Comparison of ENCODE assay signal across 26 mouse cellular contexts in genomic region chr9:37628581-37628980, GRCm38 (mm10). TPM values are rescaled to one million over a fixed set of nuclear protein-coding genes. Genes with fewer than 3 reads are reported as not detected.
DNase-seq lines count a peak whose midpoint lies in the region; ATAC-seq lines count a peak whose summit lies in the region.
"Had no signal": no experiment of that assay in that cellular context is flagged by ENCODE, and none has a peak within 500 bp of the region (broad histone marks: within the 10 kb centered on the region; RNA-seq: fewer than 3 reads in every experiment).

No protein-coding gene starts in this region.

- no peak overlapping the region for H3K4me2 ChIP-seq in hindbrain, embryonic 13.5 days
- H3K4me2 ChIP-seq in hindbrain, embryonic 11.5 days (replicated peaks; ENCODE audit: low read depth, low read length), result no peak overlapping the region
- H3K4me2 ChIP-seq: embryonic facial prominence, embryonic 13.5 days; embryonic facial prominence, embryonic 15.5 days; forebrain, embryonic 12.5 days had no signal

- ATAC-seq in hindbrain, embryonic 13.5 days (ENCODE audit: low FRiP score), result no peak
- ATAC-seq in hindbrain, embryonic 11.5 days (ENCODE audit: low FRiP score), result no peak
- ATAC-seq: forebrain, embryonic 14.5 days; forebrain, embryonic 16.5 days had no signal

- intact Hi-C loops in left cerebral cortex, postnatal 14 days (cut with DNase I), result no loop called here

- H3K27ac ChIP-seq in hindbrain, embryonic 13.5 days, result peak overlapping the region; percentile 35; the same call in 1 of the 2 replicates
- H3K27ac ChIP-seq in hindbrain, embryonic 11.5 days (ENCODE audit: low read depth, low read length), result no peak overlapping the region
- H3K27ac ChIP-seq: embryonic facial prominence, embryonic 13.5 days; embryonic facial prominence, embryonic 15.5 days; forebrain, embryonic 10.5 days; forebrain, embryonic 12.5 days had no signal

- no peak for DNase-seq in hindbrain, embryonic 11.5 days (ENCODE audit: low spot score)
- peak; percentile 57 for DNase-seq in ES-CJ7 (ENCODE audit: low read depth, low spot score)
- DNase-seq in ZHBTc4 (ENCODE audit: low read depth, low spot score), result peak; percentile 40
- DNase-seq in left cerebral cortex, postnatal 14 days (ENCODE audit: low spot score in 2 of 2), result no peak
- no peak for DNase-seq in layer of hippocampus, adult 9-10 months (ENCODE audit: low spot score)
- DNase-seq: adrenal gland, adult 2 months; adrenal gland, postnatal 10 days; adrenal gland, postnatal 25 days; cerebellum, adult 11 months; cerebellum, adult 18-20 months; cerebellum, adult 8-10 months; cerebellum, adult 9-11 months; cerebellum, postnatal 14 days; cerebellum, postnatal 36 days; embryo, embryonic 11 days had no signal

- H3K9ac ChIP-seq in hindbrain, embryonic 13.5 days, result no peak overlapping the region
- no peak overlapping the region for H3K9ac ChIP-seq in hindbrain, embryonic 11.5 days (ENCODE audit: low read depth, low read length)
- H3K9ac ChIP-seq: embryonic facial prominence, embryonic 13.5 days; embryonic facial prominence, embryonic 15.5 days; forebrain, embryonic 12.5 days had no signal

- H3K36me3 ChIP-seq in hindbrain, embryonic 13.5 days, result no peaks in the 10 kb centered on the region
- H3K36me3 ChIP-seq in hindbrain, embryonic 11.5 days (ENCODE audit: control insufficient read depth, insufficient read depth, low read length), result no peaks in the 10 kb centered on the region
- H3K36me3 ChIP-seq: embryonic facial prominence, embryonic 13.5 days; embryonic facial prominence, embryonic 15.5 days; forebrain, embryonic 10.5 days; forebrain, embryonic 12.5 days had no signal

- 33% methylated on average over 4 of the region's 4 CpGs for WGBS in hindbrain, embryonic 13.5 days
- 42% methylated on average over 4 of the region's 4 CpGs for WGBS in hindbrain, embryonic 11.5 days

- no peaks in the 10 kb centered on the region for H3K27me3 ChIP-seq in hindbrain, embryonic 13.5 days
- no peaks in the 10 kb centered on the region for H3K27me3 ChIP-seq in hindbrain, embryonic 11.5 days (ENCODE audit: control insufficient read depth, insufficient read depth, low read length)
- H3K27me3 ChIP-seq: embryonic facial prominence, embryonic 13.5 days; embryonic facial prominence, embryonic 15.5 days; forebrain, embryonic 12.5 days had no signal

- H3K9me3 ChIP-seq in hindbrain, embryonic 13.5 days, result no peaks in the 10 kb centered on the region
- no peaks in the 10 kb centered on the region for H3K9me3 ChIP-seq in hindbrain, embryonic 11.5 days (ENCODE audit: control insufficient read depth, low read length)
- H3K9me3 ChIP-seq: embryonic facial prominence, embryonic 13.5 days; embryonic facial prominence, embryonic 15.5 days; forebrain, embryonic 10.5 days; forebrain, embryonic 12.5 days had no signal

- H3K4me3 ChIP-seq in hindbrain, embryonic 13.5 days, result no peak overlapping the region
- no peak overlapping the region for H3K4me3 ChIP-seq in hindbrain, embryonic 11.5 days (ENCODE audit: low read depth, low read length)
- H3K4me3 ChIP-seq: embryonic facial prominence, embryonic 13.5 days; embryonic facial prominence, embryonic 15.5 days; erythroblast, embryonic 14.5 days; forebrain, embryonic 10.5 days; forebrain, embryonic 12.5 days had no signal

- peaks cover 29% of the 10 kb centered on the region for H3K4me1 ChIP-seq in hindbrain, embryonic 13.5 days (replicated peaks)
- H3K4me1 ChIP-seq in hindbrain, embryonic 11.5 days (replicated peaks; ENCODE audit: control insufficient read depth, insufficient read depth, low read length), result no peaks in the 10 kb centered on the region

RNA-seq across cellular contexts. Expression of gene Spa17, which starts 15.1 kb away (rescaled TPM):
- 16.1 and 17.1 TPM in 2 replicates for polyA plus RNA-seq in hindbrain, embryonic 13.5 days (2015; fragmentation: Nextera tagmentation; extraction: Ambion mirVana)
- polyA plus RNA-seq in hindbrain, embryonic 11.5 days (2014; fragmentation: Nextera tagmentation; extraction: Ambion mirVana), result 19.8 and 22.2 TPM in 2 replicates
- 1 to 10 TPM; 1.3 TPM for total RNA-seq in left cerebral cortex, postnatal 14 days (2021)

RNA-seq across cellular contexts. Expression of gene Tbrg1, which starts 28.5 kb away (rescaled TPM):
- polyA plus RNA-seq in hindbrain, embryonic 13.5 days (2015; fragmentation: Nextera tagmentation; extraction: Ambion mirVana), result 89.2 and 95.8 TPM in 2 replicates
- 142 and 151 TPM in 2 replicates for polyA plus RNA-seq in hindbrain, embryonic 11.5 days (2014; fragmentation: Nextera tagmentation; extraction: Ambion mirVana)
- total RNA-seq in left cerebral cortex, postnatal 14 days (2021), result 10 to 100 TPM; 52.8 to 59.8 TPM

RNA-seq across cellular contexts. Expression of gene Panx3, which starts 40.5 kb away (rescaled TPM):
- polyA plus RNA-seq in hindbrain, embryonic 13.5 days (2015; fragmentation: Nextera tagmentation; extraction: Ambion mirVana), result 0.08 and 0.47 TPM in 2 replicates
- polyA plus RNA-seq in hindbrain, embryonic 11.5 days (2014; fragmentation: Nextera tagmentation; extraction: Ambion mirVana), result 0.07 and 0.28 TPM in 2 replicates
- total RNA-seq in left cerebral cortex, postnatal 14 days (2021), result not detected
- total RNA-seq: adrenal gland, postnatal 4 days; common myeloid progenitor, adult 5-6 weeks had no signal
- polyA plus RNA-seq: C2C12; erythroblast, embryonic 14.5 days; forebrain, embryonic 10.5 days; forebrain, embryonic 14.5 days; forebrain, embryonic 16.5 days had no signal

Comparison
In these comparisons a context has a peak if more than half of its experiments do, and no peak if none do; other contexts are left out.
1. DNase-seq: peak in ES-CJ7 (single experiment) and ZHBTc4 (single experiment); none in hindbrain, embryonic 11.5 days (single experiment), left cerebral cortex, postnatal 14 days (0 of 2) and layer of hippocampus, adult 9-10 months (single experiment).